8 mouse cellular contexts compared by ENCODE assay signal in the genomic region with DNA sequence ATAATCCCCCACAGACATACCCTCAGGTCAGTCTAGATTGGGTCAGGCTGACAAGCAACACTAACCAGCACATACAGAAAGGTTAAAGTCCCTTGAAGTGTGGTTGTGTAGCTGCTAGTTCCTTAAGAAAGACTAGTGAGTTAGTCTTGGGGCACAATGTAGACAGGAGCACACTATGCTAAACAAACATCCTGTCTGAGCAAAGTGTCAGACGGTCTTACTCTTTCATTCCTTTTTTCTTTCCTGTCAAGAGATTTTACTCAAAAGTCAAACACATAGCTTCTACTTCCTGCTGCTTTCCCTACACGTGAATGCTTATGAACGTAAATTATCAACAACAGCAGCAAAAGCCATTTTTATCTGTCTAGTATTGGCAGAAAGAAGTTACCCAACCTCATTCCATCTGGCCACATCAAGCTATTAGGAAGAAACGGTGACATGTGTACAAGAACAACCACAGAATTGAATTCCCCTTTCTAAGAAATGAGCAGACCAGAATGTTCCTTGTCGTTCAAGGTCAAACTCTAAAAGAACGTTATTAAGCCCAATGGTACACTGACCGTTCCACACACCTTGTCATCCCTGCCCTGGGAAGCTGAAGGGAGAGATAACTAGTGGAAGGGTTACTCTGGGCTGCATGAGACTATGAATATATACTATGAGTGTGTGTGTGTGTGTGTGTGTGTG. TPM values are rescaled to one million over a fixed set of nuclear protein-coding genes. Genes with fewer than 3 reads are reported as not detected.
DNase-seq lines count a peak whose midpoint lies in the region; ATAC-seq and TF ChIP-seq lines count a peak whose summit lies in the region.
"Not testable (repeated sequence)": the region's sequence is repeated elsewhere in the genome, so short reads cannot be mapped to it uniquely, and the experiment has no call there.

No protein-coding gene starts in this region.

- not testable (repeated sequence) for H3K9me3 ChIP-seq in heart, postnatal 0 days (replicated peaks; ENCODE audit: control insufficient read depth, low read length); liver, postnatal 0 days (ENCODE audit: low read length)

- TF ChIP-seq EP300 in heart, postnatal 0 days (IDR thresholded peaks at IDR 0.05; ENCODE audit: low read depth); liver, postnatal 0 days (IDR thresholded peaks at IDR 0.05; ENCODE audit: low read depth): not testable (repeated sequence)

- not testable (repeated sequence) for H3K9ac ChIP-seq in heart, postnatal 0 days (replicated peaks; ENCODE audit: low read depth, low read length); liver, postnatal 0 days (replicated peaks)

- not testable (repeated sequence) for TF ChIP-seq POLR2A in kidney, adult 2 months (IDR thresholded peaks at IDR 0.05; ENCODE audit: low read depth, low read length)

- TF ChIP-seq CTCF in heart, postnatal 0 days (IDR thresholded peaks at IDR 0.05; ENCODE audit: low read depth); kidney, adult 2 months (conservative IDR thresholded peaks at IDR 0.05; ENCODE audit: insufficient read depth, insufficient read length, low read depth, low read length); liver, postnatal 0 days (IDR thresholded peaks at IDR 0.05; ENCODE audit: low read depth): not testable (repeated sequence)

- peak overlapping the region; percentile 25; the same call in 1 of the 2 replicates for H3K27ac ChIP-seq in heart, postnatal 0 days (ENCODE audit: low read depth)
- peak overlapping the region; percentile 49; the same call in 1 of the 2 replicates for H3K27ac ChIP-seq in kidney, adult 2 months (ENCODE audit: insufficient read depth, low read depth, low read length)
- not testable (repeated sequence) for H3K27ac ChIP-seq in liver, postnatal 0 days (ENCODE audit: low read depth)

- WGBS in heart, postnatal 0 days, result 33% methylated on average over 7 of the region's 7 CpGs
- whole genome bisulfite sequencing in kidney, adult 2 months, result 18% methylated on average over 7 of the region's 7 CpGs
- 28% methylated on average over 7 of the region's 7 CpGs for WGBS in liver, postnatal 0 days (ENCODE audit: insufficient replicate concordance)

- H3K4me3 ChIP-seq in heart, postnatal 0 days (ENCODE audit: low read depth, low read length); kidney, adult 2 months (ENCODE audit: insufficient read depth, low read depth, low read length); liver, postnatal 0 days (ENCODE audit: low read depth, low read length): not testable (repeated sequence)

- H3K4me1 ChIP-seq in heart, postnatal 0 days (ENCODE audit: control insufficient read depth, insufficient read depth), result peaks cover 14% of the 10 kb centered on the region
- peaks cover 24% of the 10 kb centered on the region for H3K4me1 ChIP-seq in kidney, adult 2 months (ENCODE audit: control insufficient read depth, insufficient read depth, low read length)
- H3K4me1 ChIP-seq in liver, postnatal 0 days (ENCODE audit: insufficient read depth), result not testable (repeated sequence)

- 0 out of 2 replicates have a peak, but pooled peaks have one; percentile 51 for ATAC-seq in erythroid progenitor cell, adult 5-6 weeks (replicated peaks; ENCODE audit: low FRiP score, poor library complexity, severe bottlenecking)
- peak; percentile 53; the same call in 1 of the 2 replicates for ATAC-seq in heart, postnatal 0 days (ENCODE audit: insufficient read depth, low read depth)
- ATAC-seq in liver, postnatal 0 days, result peak; percentile 19; the same call in 1 of the 2 replicates

- H3K4me2 ChIP-seq in heart, postnatal 0 days (ENCODE audit: low read depth, low read length); liver, postnatal 0 days (ENCODE audit: low read depth, low read length): not testable (repeated sequence)

- H3K27me3 ChIP-seq in heart, postnatal 0 days (ENCODE audit: control insufficient read depth, insufficient read depth, low read length); kidney, adult 2 months (replicated peaks; ENCODE audit: control insufficient read depth, insufficient read depth, low read length); liver, postnatal 0 days (ENCODE audit: insufficient read depth, low read length): not testable (repeated sequence)

- peak; percentile 35 for DNase-seq in 416B (ENCODE audit: low read depth)
- peak; percentile 65 for DNase-seq in T-cell, adult 2 months (ENCODE audit: low spot score)
- DNase-seq in heart, postnatal 0 days (ENCODE audit: low spot score); liver, postnatal 0 days: not testable (repeated sequence)
- peak; percentile 59 for DNase-seq in kidney, adult 2 months
- DNase-seq in naive thymus-derived CD4-positive, alpha-beta T cell, adult 2 months (ENCODE audit: low read depth), result peak; percentile 63
- peak; percentile 32 for DNase-seq in thymus, postnatal 0 days (ENCODE audit: low spot score)

- H3K36me3 ChIP-seq in heart, postnatal 0 days (replicated peaks; ENCODE audit: control insufficient read depth, insufficient read depth, low read length), result peaks cover 23% of the 10 kb centered on the region
- not testable (repeated sequence) for H3K36me3 ChIP-seq in kidney, adult 2 months (ENCODE audit: control insufficient read depth, insufficient read depth, low read length)
- H3K36me3 ChIP-seq in liver, postnatal 0 days (replicated peaks; ENCODE audit: insufficient read depth, low read length), result peaks cover 26% of the 10 kb centered on the region

RNA-seq across cellular contexts. Expression of gene Sec11a, which starts 10.8 kb away (rescaled TPM):
- 59.5 and 114 TPM in 2 replicates for total RNA-seq in erythroid progenitor cell, adult 5-6 weeks (2015; ENCODE audit: low replicate concordance)
- 60.1 and 88.2 TPM in 2 replicates for total RNA-seq in erythroid progenitor cell, adult 5-6 weeks (2017; ENCODE audit: low replicate concordance)
- total RNA-seq in heart, postnatal 0 days (2014; rRNA removed; ENCODE audit: low replicate concordance), result 79.2 and 118 TPM in 2 replicates
- 104 and 110 TPM in 2 replicates for polyA plus RNA-seq in heart, postnatal 0 days (2015; fragmentation: Nextera tagmentation; extraction: Ambion mirVana)
- 64.0 and 93.1 TPM in 2 replicates for polyA plus RNA-seq in kidney, adult 2 months (2012; rRNA removed)
- polyA plus RNA-seq in liver, postnatal 0 days (2015; fragmentation: Nextera tagmentation; extraction: Ambion mirVana), result 82.0 and 89.4 TPM in 2 replicates
- polyA plus RNA-seq in thymus, postnatal 0 days (2015; fragmentation: Nextera tagmentation; extraction: Ambion mirVana), result 193 and 208 TPM in 2 replicates

RNA-seq across cellular contexts. Expression of gene Nmb, which starts 31.9 kb away (rescaled TPM):
- 17.6 TPM in 1 of 2 replicates, not detected in the other for total RNA-seq in erythroid progenitor cell, adult 5-6 weeks (2015; ENCODE audit: low replicate concordance)
- 2.9 TPM in 1 of 2 replicates, not detected in the other for total RNA-seq in erythroid progenitor cell, adult 5-6 weeks (2017; ENCODE audit: low replicate concordance)
- 5.5 and 17.6 TPM in 2 replicates for total RNA-seq in heart, postnatal 0 days (2014; rRNA removed; ENCODE audit: low replicate concordance)
- polyA plus RNA-seq in heart, postnatal 0 days (2015; fragmentation: Nextera tagmentation; extraction: Ambion mirVana), result 4.2 and 4.4 TPM in 2 replicates
- 4.6 and 5.0 TPM in 2 replicates for polyA plus RNA-seq in kidney, adult 2 months (2012; rRNA removed)
- polyA plus RNA-seq in liver, postnatal 0 days (2015; fragmentation: Nextera tagmentation; extraction: Ambion mirVana), result 1.4 and 1.7 TPM in 2 replicates
- 28.0 and 32.1 TPM in 2 replicates for polyA plus RNA-seq in thymus, postnatal 0 days (2015; fragmentation: Nextera tagmentation; extraction: Ambion mirVana)

RNA-seq across cellular contexts. Expression of gene Wdr73, which starts 35.7 kb away (rescaled TPM):
- 4.0 and 9.6 TPM in 2 replicates for total RNA-seq in erythroid progenitor cell, adult 5-6 weeks (2015; ENCODE audit: low replicate concordance)
- 1.6 and 4.1 TPM in 2 replicates for total RNA-seq in erythroid progenitor cell, adult 5-6 weeks (2017; ENCODE audit: low replicate concordance)
- total RNA-seq in heart, postnatal 0 days (2014; rRNA removed; ENCODE audit: low replicate concordance), result 22.4 and 23.2 TPM in 2 replicates
- 11.4 and 12.4 TPM in 2 replicates for polyA plus RNA-seq in heart, postnatal 0 days (2015; fragmentation: Nextera tagmentation; extraction: Ambion mirVana)
- polyA plus RNA-seq in kidney, adult 2 months (2012; rRNA removed), result 15.4 and 16.1 TPM in 2 replicates
- polyA plus RNA-seq in liver, postnatal 0 days (2015; fragmentation: Nextera tagmentation; extraction: Ambion mirVana), result 10.1 and 13.6 TPM in 2 replicates
- polyA plus RNA-seq in thymus, postnatal 0 days (2015; fragmentation: Nextera tagmentation; extraction: Ambion mirVana), result 38.2 and 44.6 TPM in 2 replicates

RNA-seq across cellular contexts. Expression of gene Zfp592, which starts 56.7 kb away (rescaled TPM):
- total RNA-seq in erythroid progenitor cell, adult 5-6 weeks (2015; ENCODE audit: low replicate concordance), result 23.8 and 33.1 TPM in 2 replicates
- 22.3 and 38.0 TPM in 2 replicates for total RNA-seq in erythroid progenitor cell, adult 5-6 weeks (2017; ENCODE audit: low replicate concordance)
- 23.7 and 37.0 TPM in 2 replicates for total RNA-seq in heart, postnatal 0 days (2014; rRNA removed; ENCODE audit: low replicate concordance)
- polyA plus RNA-seq in heart, postnatal 0 days (2015; fragmentation: Nextera tagmentation; extraction: Ambion mirVana), result 3.9 and 4.1 TPM in 2 replicates
- 16.9 and 17.4 TPM in 2 replicates for polyA plus RNA-seq in kidney, adult 2 months (2012; rRNA removed)
- 3.1 and 4.3 TPM in 2 replicates for polyA plus RNA-seq in liver, postnatal 0 days (2015; fragmentation: Nextera tagmentation; extraction: Ambion mirVana)
- 11.9 and 13.1 TPM in 2 replicates for polyA plus RNA-seq in thymus, postnatal 0 days (2015; fragmentation: Nextera tagmentation; extraction: Ambion mirVana)
